Mouse (Mus musculus): ENCODE measurements around the gene Akap13.
A peak's percentile ranks its signal among the peaks of the same experiment; 100 is the strongest.
"Not testable (repeated sequence)": the region's sequence is repeated elsewhere in the genome, so short reads cannot be mapped to it uniquely, and the experiment has no call there.

The Akap13 gene

DNA sequence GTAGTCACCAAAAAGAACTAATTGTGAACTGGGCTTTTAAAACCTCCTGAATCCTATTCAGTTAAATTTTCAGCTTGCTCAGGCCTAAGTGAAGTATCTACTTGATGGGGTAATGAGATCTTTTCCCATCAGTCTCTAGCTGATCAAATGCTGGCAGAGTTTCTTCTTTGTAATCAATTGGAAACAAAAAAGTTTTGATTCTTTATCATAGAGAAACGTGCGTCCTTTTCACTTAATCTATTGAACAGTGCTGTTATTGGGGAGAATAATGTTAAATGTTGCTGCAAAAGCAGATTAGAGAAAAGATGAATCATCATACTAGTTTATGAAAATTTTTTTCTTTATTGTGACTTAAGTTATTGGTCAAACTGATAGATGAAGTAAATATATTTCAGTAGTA, 142.5 kb downstream of the Akap13 start:
- no peak for DNase-seq (ENCODE audit: low spot score)

DNA sequence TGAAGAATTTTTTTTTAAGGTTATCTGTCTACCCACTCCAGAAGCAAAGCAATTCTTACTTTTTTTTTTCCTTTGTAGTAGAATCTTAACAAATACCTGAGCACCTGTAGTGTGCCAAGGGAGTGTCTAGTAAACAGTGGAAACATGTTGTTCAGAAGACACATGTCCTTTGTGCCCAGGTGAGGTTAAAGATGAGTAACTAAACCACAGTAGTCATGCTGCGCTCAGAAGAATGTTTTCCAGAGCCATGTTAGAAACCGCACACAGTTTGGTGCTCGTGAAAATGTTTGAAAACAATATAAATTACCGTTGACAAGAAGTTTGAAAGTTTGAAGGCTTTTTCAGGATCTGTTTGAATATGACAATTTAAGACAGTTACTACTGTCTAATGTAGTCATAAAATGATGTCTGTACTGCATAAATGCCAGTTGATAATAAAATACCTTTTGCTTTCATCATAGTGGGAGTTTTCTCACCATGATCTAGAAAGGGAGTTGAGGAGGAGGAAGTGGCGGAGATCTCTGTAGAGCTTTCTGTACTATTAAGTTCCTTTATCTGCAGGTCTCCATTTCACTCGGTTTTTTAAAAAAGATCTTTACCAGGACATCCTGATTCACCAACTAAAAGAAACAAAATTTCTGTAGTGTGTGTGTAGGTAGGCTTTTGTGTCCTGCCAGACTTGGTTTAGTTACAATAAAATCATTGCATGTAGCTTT, 145.2 kb downstream of the Akap13 start:
- no peak for DNase-seq (ENCODE audit: low spot score)

DNA sequence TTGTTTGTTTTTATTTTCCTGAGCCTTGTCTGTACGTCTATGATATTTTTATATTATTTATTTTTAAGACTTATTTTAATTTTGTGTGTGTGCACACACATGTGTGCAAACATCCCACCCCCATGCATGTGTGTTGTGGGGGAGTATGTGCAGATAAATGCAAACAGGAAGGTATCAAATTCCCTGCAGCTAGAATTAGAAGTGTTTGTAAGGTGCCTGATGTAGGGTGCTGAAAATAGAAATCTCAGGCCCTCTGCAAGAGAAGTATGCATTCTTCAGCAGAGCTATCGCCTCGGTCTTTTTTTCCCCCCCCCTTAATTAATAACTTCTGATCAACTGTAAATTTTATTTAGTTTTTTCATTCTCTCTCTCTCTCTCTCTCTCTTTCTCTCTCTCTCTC, 151.9 kb downstream of the Akap13 start:
- no peak for DNase-seq (ENCODE audit: low spot score)

DNA sequence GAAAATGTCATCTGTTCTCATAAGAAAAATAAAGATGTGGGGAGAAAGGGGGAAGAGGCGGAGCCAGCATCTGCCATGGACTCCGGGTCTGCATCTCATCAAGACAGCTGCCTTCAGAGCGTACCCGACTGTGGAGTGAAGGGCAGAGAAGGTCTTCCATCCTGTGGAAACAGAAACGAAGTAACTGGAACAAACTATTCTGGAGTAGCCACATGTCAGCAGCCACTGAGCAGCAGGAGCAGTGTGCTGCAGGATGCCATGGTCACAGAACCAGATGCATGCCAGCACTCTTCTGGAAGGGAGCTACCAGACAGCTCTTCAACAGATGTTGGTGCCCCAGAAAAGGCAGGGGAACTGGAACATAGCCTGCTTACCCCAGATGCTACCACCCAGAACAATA, 153.4 kb downstream of the Akap13 start:
- no peak for DNase-seq (ENCODE audit: low spot score)

DNA sequence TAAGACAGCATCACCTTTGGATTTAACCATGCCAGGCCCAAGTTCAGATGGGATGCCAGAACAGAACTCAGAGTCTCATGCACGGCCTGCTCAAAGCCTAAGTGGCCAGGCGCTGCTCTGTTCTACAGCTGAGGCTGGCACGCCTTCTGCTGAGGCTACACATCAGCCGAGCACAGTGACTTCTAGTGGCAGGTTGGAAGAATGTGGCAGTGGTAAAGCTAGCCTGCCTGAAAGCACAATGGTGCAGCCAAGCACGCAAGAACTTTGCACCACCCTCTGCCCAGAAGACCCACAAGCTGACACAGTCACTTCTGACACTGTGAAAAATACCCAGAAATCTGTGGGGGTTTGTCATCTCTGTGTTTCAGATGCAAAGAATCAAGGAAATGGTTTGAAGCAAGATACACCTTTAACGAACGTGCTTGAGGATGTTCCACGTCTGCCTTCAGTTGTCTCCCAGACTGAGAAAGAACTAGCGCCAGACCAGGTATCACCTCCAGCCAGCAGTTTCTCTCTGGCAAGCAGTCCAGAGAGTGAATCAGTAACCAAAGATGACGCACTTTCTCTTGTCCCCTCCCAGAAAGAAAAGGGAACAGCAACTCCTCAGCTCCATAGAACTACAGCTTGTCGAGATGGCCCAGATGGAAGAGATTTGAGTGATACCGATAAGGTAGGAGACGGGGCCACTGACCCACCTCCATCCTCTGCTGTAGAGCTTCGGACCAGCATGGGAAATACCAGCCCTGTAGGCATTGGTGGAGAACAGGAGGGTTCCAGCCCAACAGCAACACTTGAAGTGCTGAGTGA, 154.3 kb downstream of the Akap13 start:
- DNase-seq (ENCODE audit: low spot score) = peak; percentile 15

DNA sequence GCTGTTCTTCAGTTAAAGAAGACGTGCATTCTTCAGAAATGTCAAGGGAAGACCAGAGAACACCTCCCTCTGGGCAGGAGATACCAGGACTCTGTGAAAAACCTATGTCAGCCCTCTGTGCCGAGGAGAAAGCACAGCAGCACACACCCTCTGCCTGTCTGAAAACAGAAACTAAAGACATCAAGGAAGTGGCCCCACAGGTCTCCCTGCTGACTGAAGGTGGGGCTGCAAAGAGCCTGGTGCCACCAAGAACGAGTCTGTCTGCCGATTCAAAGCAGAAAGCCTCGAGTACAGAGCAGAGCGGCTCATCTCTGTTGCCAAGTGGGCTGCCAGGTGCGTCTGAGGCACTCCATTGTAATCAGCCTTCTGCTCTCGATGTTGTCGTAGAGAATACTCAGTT, 155.1 kb downstream of the Akap13 start:
- DNase-seq (ENCODE audit: low spot score) = no peak

DNA sequence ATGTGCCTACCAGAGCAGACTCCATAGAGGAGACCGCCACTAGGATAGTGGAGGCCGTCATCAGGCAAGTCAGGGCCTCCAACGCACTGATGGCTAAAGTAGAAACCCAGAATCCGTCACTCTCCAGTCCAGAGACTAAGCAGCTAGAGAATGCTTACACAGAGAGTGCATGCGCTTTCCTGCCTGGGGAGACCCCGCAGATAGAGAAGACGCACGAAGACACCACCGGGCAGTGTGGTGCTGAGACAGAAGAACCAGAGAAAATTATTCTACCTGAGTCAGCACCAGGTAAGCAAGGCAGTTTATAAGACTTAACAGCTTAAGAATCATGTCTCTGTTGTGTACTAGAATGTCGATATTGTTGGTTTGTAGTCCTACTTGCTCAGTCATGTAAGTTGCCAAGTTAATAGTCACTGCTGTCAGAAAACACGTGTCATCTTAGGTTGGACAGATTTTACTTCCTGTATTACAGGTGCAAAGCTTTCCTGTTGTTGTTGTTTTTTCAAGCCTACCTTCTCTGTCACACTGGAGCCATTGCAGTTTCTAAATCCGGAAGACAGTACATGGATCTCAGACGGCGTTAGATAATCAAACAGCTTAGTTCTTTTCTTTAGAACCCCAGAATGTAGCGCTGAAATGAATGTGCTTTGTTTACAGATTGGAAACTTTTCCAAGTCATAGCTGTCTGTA, 156.1 kb downstream of the Akap13 start:
- no peak for DNase-seq (ENCODE audit: low spot score)

DNA sequence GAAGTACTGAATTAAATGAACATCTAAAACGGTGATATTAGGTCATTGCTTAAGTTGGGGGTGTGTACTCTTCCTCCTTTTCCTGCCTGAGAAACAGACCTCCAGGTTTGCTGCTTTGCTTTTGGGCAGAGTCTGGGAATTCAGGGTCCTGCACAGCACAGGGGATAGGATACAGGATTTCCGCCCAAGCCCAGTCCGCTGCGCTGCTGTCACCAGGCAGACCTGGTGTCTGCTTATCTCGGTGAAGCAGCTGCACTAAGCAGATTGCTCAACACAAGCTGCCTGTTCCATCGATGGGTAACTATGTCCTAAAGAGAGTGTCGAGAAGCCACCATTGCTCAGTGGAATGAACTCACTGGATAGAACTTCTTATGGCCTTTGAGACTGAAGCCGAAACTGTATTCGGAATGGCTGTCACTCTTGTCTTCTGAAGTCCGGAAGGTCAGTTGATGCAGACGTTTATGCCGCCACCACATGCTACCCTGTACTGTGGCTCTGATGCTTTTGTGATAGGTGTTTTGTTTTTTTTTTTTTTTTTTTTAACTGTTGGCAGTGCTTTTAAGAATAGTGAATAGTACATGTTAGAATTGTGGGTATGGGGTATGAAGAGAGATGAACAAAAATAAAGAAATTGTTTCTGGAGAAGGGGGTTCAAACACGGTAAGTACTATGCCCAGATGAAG, 156.8 kb downstream of the Akap13 start:
- peak; percentile 29 for DNase-seq (ENCODE audit: low spot score)

DNA sequence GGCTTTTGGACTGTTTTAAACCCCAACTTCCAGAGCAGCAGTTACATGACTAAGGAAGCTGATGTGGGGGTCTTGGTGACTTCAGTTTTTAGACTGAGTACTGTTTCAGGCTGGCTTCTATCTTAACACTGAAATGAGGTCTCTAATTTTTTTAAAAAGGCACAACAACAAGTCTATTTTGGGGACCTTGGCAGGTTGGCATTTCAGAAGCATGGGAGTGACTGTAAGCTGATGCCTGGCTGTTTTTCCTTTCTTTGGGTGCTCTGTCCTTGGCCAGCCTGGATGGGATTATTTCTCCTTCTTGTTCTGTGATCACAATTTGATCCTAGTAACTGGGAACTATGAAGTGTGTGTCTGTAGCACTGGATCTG, 157.3 kb downstream of the Akap13 start:
- DNase-seq (ENCODE audit: low spot score) = no peak

DNA sequence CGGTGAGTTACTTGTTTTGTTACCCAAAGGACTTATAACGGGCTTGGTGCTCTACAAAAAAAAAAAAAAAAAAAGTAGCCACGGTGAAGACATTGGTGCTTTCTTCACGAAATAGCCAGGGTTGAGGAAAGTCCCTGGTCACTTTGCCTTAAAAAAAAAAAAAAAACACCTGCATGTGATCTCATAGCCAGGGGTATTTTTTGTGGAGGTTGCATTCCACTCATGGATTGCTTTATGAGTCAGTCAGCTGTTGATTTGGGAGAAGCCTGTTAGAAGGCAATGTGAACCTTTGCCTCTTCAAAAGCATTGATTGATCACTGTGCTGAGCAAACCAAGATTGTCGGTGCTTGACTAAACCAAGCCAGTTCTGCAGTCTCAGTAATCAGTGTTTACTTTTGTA, 157.9 kb downstream of the Akap13 start:
- DNase-seq (ENCODE audit: low spot score) = no peak

DNA sequence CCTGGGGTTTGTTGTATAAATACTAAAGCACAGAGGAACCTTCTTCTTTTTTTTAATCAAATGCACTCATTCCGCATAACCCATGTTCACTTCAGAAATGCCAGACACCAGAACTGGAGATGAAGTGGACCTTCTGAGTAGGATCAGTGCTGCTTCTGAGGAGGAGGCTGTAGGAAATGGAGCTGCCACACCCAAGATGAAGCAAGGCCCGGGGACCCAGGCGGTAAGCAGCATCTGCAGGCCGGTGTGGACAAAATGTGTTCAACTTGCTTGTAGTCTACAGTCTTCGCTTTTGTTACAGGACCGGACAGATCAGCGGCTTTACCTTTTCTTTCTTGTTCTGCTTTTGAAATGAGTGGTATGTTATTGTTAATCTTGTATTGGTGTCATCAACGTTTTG, 159.5 kb downstream of the Akap13 start:
- no peak for DNase-seq (ENCODE audit: low spot score)

DNA sequence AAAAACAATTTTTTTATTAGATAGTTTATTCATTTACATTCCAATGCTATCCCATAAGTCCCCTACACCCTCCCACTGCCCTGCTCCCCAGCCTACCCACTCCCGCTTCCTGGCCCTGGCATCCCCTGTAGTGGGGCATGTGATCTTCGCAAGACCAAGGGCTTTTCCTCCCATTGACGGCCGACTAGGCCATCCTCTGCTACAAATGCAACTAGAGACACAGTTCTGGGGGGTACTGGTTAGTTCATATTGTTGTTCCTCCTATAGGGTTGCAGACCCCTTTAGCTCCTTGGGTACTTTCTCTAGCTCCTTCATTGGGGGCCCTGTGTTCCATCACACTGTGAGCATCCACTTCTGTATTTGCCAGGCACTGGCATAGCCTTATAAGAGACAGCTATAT, 161.9 kb downstream of the Akap13 start:
- not testable (repeated sequence) for DNase-seq (ENCODE audit: low spot score)

DNA sequence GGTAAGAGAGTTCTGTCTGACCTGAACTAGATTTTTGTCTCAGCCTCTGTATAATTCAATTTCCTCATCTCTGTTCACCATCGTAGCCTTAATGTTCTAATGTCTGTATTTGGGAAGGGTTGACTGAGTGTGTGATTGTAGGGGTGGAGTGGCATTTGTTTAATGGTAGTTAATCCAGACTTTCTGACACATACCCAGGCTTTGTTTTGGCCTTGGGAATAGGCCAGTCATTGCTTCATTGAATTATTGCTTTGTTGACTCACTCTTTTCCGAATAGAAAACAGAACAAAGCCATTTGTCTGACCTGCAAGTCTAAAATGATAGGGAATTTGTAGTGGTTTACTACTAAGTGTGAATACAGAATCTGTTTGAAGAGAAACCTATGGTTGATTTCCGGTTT, 163.4 kb downstream of the Akap13 start:
- no peak for DNase-seq (ENCODE audit: low spot score)

DNA sequence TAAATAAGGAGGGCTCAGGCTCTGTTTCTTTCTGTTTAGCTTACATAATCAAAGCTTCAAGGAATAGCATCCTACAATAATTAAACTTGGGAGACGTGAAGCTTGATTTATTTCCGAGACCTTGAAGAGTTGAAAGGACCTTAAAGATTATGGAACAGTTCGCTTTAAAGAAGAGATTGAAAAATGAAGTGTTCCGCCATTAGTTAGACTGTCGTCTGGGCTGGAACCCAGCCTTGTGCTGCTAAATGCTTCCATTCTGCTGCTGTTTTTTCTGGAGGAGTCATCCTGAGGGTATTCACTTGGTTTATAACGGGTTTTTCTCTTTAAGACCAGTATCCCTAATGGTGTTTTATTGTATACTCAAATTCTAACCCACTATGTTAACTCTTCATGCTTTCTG, 164.5 kb downstream of the Akap13 start:
- no peak for DNase-seq (ENCODE audit: low spot score)

DNA sequence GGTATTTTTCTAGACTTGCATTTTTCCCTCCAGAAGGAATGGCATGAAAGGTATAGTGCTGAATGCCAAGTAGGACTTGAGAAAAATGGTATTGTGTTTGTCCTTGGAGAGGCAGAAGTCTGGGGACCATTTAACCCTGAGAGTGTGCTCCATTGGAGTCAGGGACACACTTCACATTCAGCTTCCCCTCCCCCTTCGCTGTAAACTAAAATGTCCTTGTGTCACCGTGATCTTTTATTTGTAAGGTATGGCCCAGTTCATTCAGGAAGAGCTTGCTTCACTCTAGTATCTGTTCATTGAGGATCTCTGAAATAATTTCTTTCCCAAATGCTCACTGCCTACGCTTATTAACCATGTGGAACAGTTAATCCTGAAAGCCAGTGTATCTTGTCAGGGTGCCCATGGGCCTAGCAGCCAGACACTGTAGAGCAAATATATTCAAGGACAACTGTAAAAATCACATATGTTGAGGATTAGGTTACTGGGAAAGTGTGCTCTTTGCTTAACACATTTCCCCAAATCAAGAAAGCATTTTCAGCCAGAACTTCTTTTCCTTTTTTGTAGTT, 165.1 kb downstream of the Akap13 start:
- DNase-seq (ENCODE audit: low spot score) = no peak

DNA sequence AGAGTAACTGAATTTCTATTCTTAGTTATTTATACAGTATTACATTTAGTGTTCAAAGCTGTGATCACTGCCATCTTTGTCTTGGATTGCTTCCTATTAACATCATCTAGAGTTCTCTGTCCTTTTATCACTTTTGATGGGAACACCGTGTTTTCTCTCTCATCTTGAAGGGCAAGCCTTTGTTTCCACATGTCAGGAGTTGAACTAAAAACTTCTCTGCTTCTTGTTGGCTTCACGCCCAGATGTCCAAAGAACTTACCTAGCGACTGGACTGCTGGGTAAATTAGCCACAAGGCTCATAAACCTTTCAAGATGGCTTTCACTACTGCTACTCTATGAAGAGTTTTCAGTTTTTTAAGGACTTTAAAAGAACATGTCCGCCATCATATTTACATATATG, 165.6 kb downstream of the Akap13 start:
- DNase-seq (ENCODE audit: low spot score) = no peak

DNA sequence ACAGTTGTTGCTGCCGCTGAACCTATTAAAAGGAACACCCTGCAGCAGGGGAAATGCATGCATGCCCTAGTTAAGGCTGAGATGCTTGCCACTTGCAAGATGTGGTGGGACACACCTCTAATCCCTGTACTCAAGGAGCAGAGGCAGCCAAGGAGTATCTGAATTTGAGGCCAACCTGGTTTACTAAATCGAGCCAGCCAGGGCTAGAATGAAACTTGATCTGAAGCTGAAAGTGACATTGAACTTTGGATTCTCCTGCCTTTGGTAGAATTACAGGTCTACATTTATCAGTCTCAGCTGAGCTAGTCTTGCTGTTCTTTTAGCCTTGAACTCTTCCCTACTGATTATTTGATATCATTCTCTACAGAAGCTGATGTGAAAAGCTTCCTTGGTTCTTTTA, 172.5 kb downstream of the Akap13 start:
- DNase-seq (ENCODE audit: low spot score) = no peak

DNA sequence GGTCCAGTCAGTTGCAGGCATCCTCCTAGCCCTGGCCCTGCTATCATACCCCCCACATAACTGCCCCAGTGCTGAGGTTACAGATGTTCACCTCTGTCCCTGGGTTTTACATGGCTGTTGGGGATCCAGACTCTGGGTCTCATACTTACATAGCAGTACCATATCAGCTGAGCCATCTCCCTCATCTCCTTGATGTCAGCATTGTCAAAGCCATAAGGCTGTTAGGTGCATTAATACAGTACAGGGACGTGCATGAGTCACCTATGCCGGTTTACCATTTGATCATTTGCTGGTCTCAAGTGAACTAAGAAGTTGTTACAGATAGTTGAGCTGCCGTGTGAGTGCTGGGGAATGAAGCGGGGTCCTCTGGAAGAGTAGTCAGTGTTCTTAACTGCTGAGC, 174.3 kb downstream of the Akap13 start:
- DNase-seq (ENCODE audit: low spot score) = no peak

DNA sequence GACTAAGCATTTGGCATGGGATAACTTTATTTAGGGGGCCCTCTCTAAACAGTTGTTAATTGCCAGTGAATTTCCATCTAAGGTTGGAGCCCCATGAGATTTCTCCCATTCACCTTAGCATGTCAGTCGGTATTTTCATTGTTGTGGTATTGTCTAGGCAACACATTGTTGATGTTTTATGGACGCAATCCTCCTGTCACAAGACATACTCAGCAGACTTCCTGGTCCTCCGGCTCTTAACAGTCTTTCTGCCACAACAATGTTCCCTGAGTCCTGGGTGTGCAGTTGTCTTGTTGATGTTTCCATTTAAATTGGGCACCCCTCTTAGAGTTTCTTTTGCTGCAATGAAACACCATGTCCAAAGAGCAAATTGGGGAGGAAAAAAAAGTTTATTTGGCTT, 177.6 kb downstream of the Akap13 start:
- no peak for DNase-seq (ENCODE audit: low spot score)

DNA sequence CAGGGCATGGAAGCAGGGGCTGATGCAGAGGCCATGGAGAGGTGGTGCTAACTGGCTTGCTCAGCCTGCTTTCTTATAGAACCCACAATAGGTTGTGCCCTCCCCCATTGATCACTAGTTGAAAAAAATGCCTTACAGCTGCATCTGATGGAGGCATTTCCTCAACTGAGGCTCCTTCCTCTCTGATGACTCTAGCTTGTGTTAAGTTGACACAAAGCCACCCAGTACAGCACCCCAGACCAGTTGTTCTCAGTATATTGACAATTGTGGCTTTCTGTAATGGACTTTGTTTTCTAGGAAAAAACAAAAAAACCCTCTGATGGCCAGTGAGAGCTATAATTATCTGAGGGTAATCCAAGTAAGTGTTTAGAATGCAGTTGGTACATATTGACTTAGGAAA, 178.1 kb downstream of the Akap13 start:
- no peak for DNase-seq (ENCODE audit: low spot score)

DNA sequence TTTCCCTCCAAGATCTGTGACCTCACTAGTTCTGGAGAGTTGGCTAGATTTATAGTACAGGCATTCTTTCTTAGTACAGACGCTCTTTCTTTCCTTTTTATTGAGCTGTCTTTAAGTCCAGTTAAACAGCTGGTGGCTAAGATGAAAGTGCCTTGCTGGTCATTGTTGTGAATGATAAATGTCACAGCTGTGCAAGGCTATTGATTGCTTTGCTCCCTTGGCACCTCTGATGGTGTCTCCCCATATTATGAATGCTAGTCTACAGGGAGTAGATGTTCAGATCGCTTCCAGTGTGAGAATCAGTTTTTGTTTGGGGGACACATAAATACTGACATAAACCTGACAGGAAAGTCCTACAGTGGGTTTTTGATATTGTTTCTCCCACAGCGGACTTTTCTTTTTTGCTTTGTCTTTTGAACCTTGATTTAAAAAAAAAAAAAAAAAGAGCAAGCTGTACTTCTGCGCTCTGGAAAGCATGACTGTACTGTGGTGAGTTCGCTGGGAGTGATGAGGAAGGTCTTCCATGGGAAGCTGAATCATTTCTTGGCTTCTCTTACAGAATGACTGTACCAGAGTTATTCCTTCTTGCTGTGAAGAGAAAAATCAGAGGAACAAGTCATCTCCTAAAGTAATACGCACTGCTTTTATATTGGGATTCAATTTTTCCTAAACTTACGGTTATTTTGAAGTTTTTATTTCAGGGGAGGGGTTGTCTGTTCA, 178.6 kb downstream of the Akap13 start:
- peak; percentile 54 for DNase-seq (ENCODE audit: low spot score)

DNA sequence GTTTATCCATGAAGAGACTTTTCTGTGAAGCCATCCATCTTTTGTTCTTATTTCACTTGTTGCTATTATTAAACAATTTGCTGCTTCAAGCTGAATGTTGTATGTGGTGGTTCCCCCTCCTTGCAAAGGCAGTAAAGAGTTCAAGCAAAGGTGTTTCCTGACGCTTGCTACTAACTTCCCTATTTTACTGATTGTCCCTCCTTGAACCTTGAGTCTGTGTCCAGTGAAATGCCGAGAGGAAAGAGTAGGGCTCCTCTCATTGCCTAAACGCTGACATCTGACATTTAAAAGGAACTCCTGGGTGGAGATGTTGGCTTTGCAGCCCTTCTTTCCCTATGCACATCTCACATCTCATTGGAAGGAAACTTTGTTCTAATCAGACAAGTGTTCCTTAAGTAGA, 183.4 kb downstream of the Akap13 start:
- no peak for DNase-seq (ENCODE audit: low spot score)

All from embryo, embryonic 10.5 days (tissue).